In genomic region chr5:137596601-137597261, GRCm38 (mm10) we compare ENCODE assay signal across 8 mouse cellular contexts. TPM values are rescaled to one million over a fixed set of nuclear protein-coding genes. Genes with fewer than 3 reads are reported as not detected.
A peak's percentile ranks its signal among the peaks of the same experiment; 100 is the strongest.
DNase-seq lines count a peak whose midpoint lies in the region; ATAC-seq lines count a peak whose summit lies in the region.

No protein-coding gene starts in this region.

- ATAC-seq in heart, embryonic 13.5 days (ENCODE audit: extremely low read depth, insufficient number of reproducible peaks, low FRiP score, low TSS enrichment) = no peak
- peak; percentile 14 for ATAC-seq in activated CD4-positive, CD25-positive, alpha-beta regulatory T cell, adult 4 months
- ATAC-seq in intestine, embryonic 16.5 days = no peak
- ATAC-seq in midbrain, embryonic 13.5 days = no peak
- ATAC-seq in cerebellum, adult (ENCODE audit: insufficient number of reproducible peaks, low FRiP score, low TSS enrichment) = no peak

- H3K27me3 ChIP-seq in heart, embryonic 13.5 days (replicated peaks) = no peaks in the 10 kb centered on the region
- H3K27me3 ChIP-seq in intestine, embryonic 16.5 days (replicated peaks; ENCODE audit: control insufficient read depth, insufficient read depth, low read length) = no peaks in the 10 kb centered on the region
- no peaks in the 10 kb centered on the region for H3K27me3 ChIP-seq in midbrain, embryonic 13.5 days

- 0 out of 2 replicates have a peak overlapping the region, but pooled peaks have one; percentile 6 for H3K4me3 ChIP-seq in heart, embryonic 13.5 days
- H3K4me3 ChIP-seq in intestine, embryonic 16.5 days (ENCODE audit: low read length) = peak overlapping the region; percentile 20; the same call in 1 of the 2 replicates
- H3K4me3 ChIP-seq in midbrain, embryonic 13.5 days (replicated peaks) = 0 out of 2 replicates have a peak overlapping the region, but pooled peaks have one; percentile 15

- H3K36me3 ChIP-seq in heart, embryonic 13.5 days = peaks cover 25% of the 10 kb centered on the region
- H3K36me3 ChIP-seq in intestine, embryonic 16.5 days (ENCODE audit: control insufficient read depth, insufficient read depth, low read length) = no peaks in the 10 kb centered on the region
- peaks cover 15% of the 10 kb centered on the region for H3K36me3 ChIP-seq in midbrain, embryonic 13.5 days

- H3K4me2 ChIP-seq in heart, embryonic 13.5 days = peak overlapping the region; percentile 33
- peak overlapping the region; percentile 45; the same call in 1 of the 2 replicates for H3K4me2 ChIP-seq in intestine, embryonic 16.5 days (ENCODE audit: low read depth, low read length)
- peak overlapping the region; percentile 38 for H3K4me2 ChIP-seq in midbrain, embryonic 13.5 days (replicated peaks)

- H3K9ac ChIP-seq in heart, embryonic 13.5 days = no peak overlapping the region
- H3K9ac ChIP-seq in intestine, embryonic 16.5 days (ENCODE audit: low read depth, low read length) = peak overlapping the region; percentile 48; the same call in 1 of the 2 replicates
- H3K9ac ChIP-seq in midbrain, embryonic 13.5 days (replicated peaks) = no peak overlapping the region

- DNase-seq in heart, postnatal 4 days = no peak
- no peak for DNase-seq in ovary, postnatal 36 days (ENCODE audit: low spot score)
- DNase-seq in urinary bladder, adult 18-20 months (ENCODE audit: low spot score in 2 of 2) = no peak

- H3K27ac ChIP-seq in heart, embryonic 13.5 days (replicated peaks) = no peak overlapping the region
- peak overlapping the region; percentile 13; the same call in 1 of the 2 replicates for H3K27ac ChIP-seq in intestine, embryonic 16.5 days (ENCODE audit: low read length)
- H3K27ac ChIP-seq in midbrain, embryonic 13.5 days = no peak overlapping the region

- H3K9me3 ChIP-seq in heart, embryonic 13.5 days = no peaks in the 10 kb centered on the region
- H3K9me3 ChIP-seq in intestine, embryonic 16.5 days (ENCODE audit: control insufficient read depth, low read length) = no peaks in the 10 kb centered on the region
- no peaks in the 10 kb centered on the region for H3K9me3 ChIP-seq in midbrain, embryonic 13.5 days

- H3K4me1 ChIP-seq in heart, embryonic 13.5 days = peaks cover 13% of the 10 kb centered on the region
- H3K4me1 ChIP-seq in intestine, embryonic 16.5 days (ENCODE audit: control insufficient read depth, insufficient read depth, low read length) = peaks cover 12% of the 10 kb centered on the region
- H3K4me1 ChIP-seq in midbrain, embryonic 13.5 days (replicated peaks) = peaks cover 18% of the 10 kb centered on the region

- WGBS in heart, embryonic 13.5 days = 34% methylated on average over 30 of the region's 30 CpGs
- WGBS in intestine, embryonic 16.5 days = 30% methylated on average over 28 of the region's 30 CpGs
- 32% methylated on average over 30 of the region's 30 CpGs for WGBS in midbrain, embryonic 13.5 days

RNA-seq across cellular contexts. Expression of gene Mospd3, which starts 4.1 kb away (rescaled TPM):
- polyA plus RNA-seq in heart, embryonic 13.5 days (2015; fragmentation: Nextera tagmentation; extraction: Ambion mirVana) = 16.4 and 18.4 TPM in 2 replicates
- total RNA-seq in heart, postnatal 4 days (2021) = 10 to 100 TPM; 25.2 to 28.8 TPM
- 10 to 100 TPM; 33.2 to 38.8 TPM for polyA plus RNA-seq in activated CD4-positive, CD25-positive, alpha-beta regulatory T cell, adult 4 months (2017; shearing (Covaris generic))
- 25.2 and 28.1 TPM in 2 replicates for polyA plus RNA-seq in intestine, embryonic 16.5 days (2015; fragmentation: Nextera tagmentation; extraction: Ambion mirVana)
- polyA plus RNA-seq in midbrain, embryonic 13.5 days (2015; fragmentation: Nextera tagmentation; extraction: Ambion mirVana) = 37.6 and 43.1 TPM in 2 replicates

RNA-seq across cellular contexts. Expression of gene Pcolce, which starts 16.9 kb away (rescaled TPM):
- polyA plus RNA-seq in heart, embryonic 13.5 days (2015; fragmentation: Nextera tagmentation; extraction: Ambion mirVana) = 113 and 114 TPM in 2 replicates
- 100 to 1,000 TPM; 133 to 137 TPM for total RNA-seq in heart, postnatal 4 days (2021)
- polyA plus RNA-seq in activated CD4-positive, CD25-positive, alpha-beta regulatory T cell, adult 4 months (2017; shearing (Covaris generic)) = under 1 TPM in 1 of 2 experiments, not detected in 1; 0.53 TPM
- 115 and 127 TPM in 2 replicates for polyA plus RNA-seq in intestine, embryonic 16.5 days (2015; fragmentation: Nextera tagmentation; extraction: Ambion mirVana)
- 9.0 and 10.5 TPM in 2 replicates for polyA plus RNA-seq in midbrain, embryonic 13.5 days (2015; fragmentation: Nextera tagmentation; extraction: Ambion mirVana)

RNA-seq across cellular contexts. Expression of gene Tfr2, which starts 27.1 kb away (rescaled TPM):
- 0.59 and 2.5 TPM in 2 replicates for polyA plus RNA-seq in heart, embryonic 13.5 days (2015; fragmentation: Nextera tagmentation; extraction: Ambion mirVana)
- under 1 TPM in 1 of 2 experiments, not detected in 1; 0.10 TPM for total RNA-seq in heart, postnatal 4 days (2021)
- polyA plus RNA-seq in activated CD4-positive, CD25-positive, alpha-beta regulatory T cell, adult 4 months (2017; shearing (Covaris generic)) = under 1 TPM; 0.60 to 0.79 TPM
- polyA plus RNA-seq in intestine, embryonic 16.5 days (2015; fragmentation: Nextera tagmentation; extraction: Ambion mirVana) = 1.1 and 1.3 TPM in 2 replicates
- 2.4 and 3.6 TPM in 2 replicates for polyA plus RNA-seq in midbrain, embryonic 13.5 days (2015; fragmentation: Nextera tagmentation; extraction: Ambion mirVana)

RNA-seq across cellular contexts. Expression of gene Fbxo24, which starts 32.1 kb away (rescaled TPM):
- polyA plus RNA-seq in heart, embryonic 13.5 days (2015; fragmentation: Nextera tagmentation; extraction: Ambion mirVana) = 0.12 and 0.23 TPM in 2 replicates
- under 1 TPM; 0.21 to 0.25 TPM for total RNA-seq in heart, postnatal 4 days (2021)
- polyA plus RNA-seq in activated CD4-positive, CD25-positive, alpha-beta regulatory T cell, adult 4 months (2017; shearing (Covaris generic)) = under 1 TPM in 1 of 2 experiments, not detected in 1; 0.33 TPM
- polyA plus RNA-seq in intestine, embryonic 16.5 days (2015; fragmentation: Nextera tagmentation; extraction: Ambion mirVana) = 0.26 and 0.37 TPM in 2 replicates
- 0.23 and 0.32 TPM in 2 replicates for polyA plus RNA-seq in midbrain, embryonic 13.5 days (2015; fragmentation: Nextera tagmentation; extraction: Ambion mirVana)

RNA-seq across cellular contexts. Expression of gene Lrch4, which starts 32.2 kb away (rescaled TPM):
- polyA plus RNA-seq in heart, embryonic 13.5 days (2015; fragmentation: Nextera tagmentation; extraction: Ambion mirVana) = 21.8 and 24.2 TPM in 2 replicates
- 10 to 100 TPM; 19.2 to 21.6 TPM for total RNA-seq in heart, postnatal 4 days (2021)
- polyA plus RNA-seq in activated CD4-positive, CD25-positive, alpha-beta regulatory T cell, adult 4 months (2017; shearing (Covaris generic)) = 10 to 100 TPM; 61.6 to 68.6 TPM
- 34.5 and 37.8 TPM in 2 replicates for polyA plus RNA-seq in intestine, embryonic 16.5 days (2015; fragmentation: Nextera tagmentation; extraction: Ambion mirVana)
- polyA plus RNA-seq in midbrain, embryonic 13.5 days (2015; fragmentation: Nextera tagmentation; extraction: Ambion mirVana) = 18.7 and 21.4 TPM in 2 replicates
